Mouse (Mus musculus): Measurements from ENCODE around the gene Col26a1. TPM values are rescaled to one million over a fixed set of nuclear protein-coding genes. Genes with fewer than 3 reads are reported as not detected.

The Col26a1 gene
- not detected for polyA plus RNA-seq (2017; shearing (Covaris generic))

GRCm38 (mm10) chr5:136882788-136883439 is at the start of gene Col26a1:
Col26a1 (minus strand) TSS chr5:136883209.

GRCm38 (mm10) chr5:136907991-136908857 is 25.2 kb upstream of the Col26a1 start, which contains the start of gene Ift22:
Ift22 (plus strand) TSS chr5:136908150.

DNA sequence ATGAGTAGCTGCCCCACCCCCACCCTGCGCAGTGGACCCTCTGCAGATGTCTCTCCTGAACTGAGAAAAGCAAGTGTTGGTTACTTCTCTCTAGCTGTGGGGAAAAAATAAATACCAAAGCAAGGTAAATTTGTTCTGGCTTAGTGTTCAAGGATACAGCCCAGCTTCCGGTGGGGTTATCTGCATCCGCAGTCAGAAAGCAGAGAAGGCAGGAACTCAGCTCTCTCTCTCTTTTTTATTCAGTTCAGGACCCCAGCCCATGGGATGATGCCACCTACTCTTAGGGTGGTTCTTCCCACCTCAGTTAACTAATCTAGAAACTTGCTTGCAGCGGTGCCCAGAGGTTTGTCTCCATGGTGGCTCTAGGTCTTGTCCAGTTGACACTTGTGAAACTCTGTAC is 190.2 kb downstream of the Col26a1 start, which contains the start of gene Myl10:
TSS of gene Myl10 (plus strand) at position 363 of the 400 bp plus-strand sequence.

Other genes starting within 250 kb of the Col26a1 start
- 0.81 TPM for gene Myl10, start 190.1 kb downstream of the Col26a1 start, polyA plus RNA-seq (2017; shearing (Covaris generic))
- 10.3 TPM for gene Ift22, start 24.9 kb upstream of the Col26a1 start, polyA plus RNA-seq (2017; shearing (Covaris generic))
- gene Fis1, start 70.1 kb upstream of the Col26a1 start, polyA plus RNA-seq (2017; shearing (Covaris generic)): 320 TPM
- not detected for gene Cldn15, start 83.4 kb upstream of the Col26a1 start, polyA plus RNA-seq (2017; shearing (Covaris generic))
- gene Plod3, start 103.8 kb upstream of the Col26a1 start, polyA plus RNA-seq (2017; shearing (Covaris generic)): 13.6 TPM
- 68.7 TPM for gene Znhit1, start 104.8 kb upstream of the Col26a1 start, polyA plus RNA-seq (2017; shearing (Covaris generic))
- gene Vgf, start 143.2 kb upstream of the Col26a1 start, polyA plus RNA-seq (2017; shearing (Covaris generic)): not detected
- 100 TPM for gene Ap1s1, start 162.9 kb upstream of the Col26a1 start, polyA plus RNA-seq (2017; shearing (Covaris generic))
- not detected for gene Serpine1, start 189.1 kb upstream of the Col26a1 start, polyA plus RNA-seq (2017; shearing (Covaris generic))
- gene Trim56, start 233.0 kb upstream of the Col26a1 start, polyA plus RNA-seq (2017; shearing (Covaris generic)): 23.0 TPM

All from activated CD4-positive, CD25-positive, alpha-beta regulatory T cell, adult 9 weeks (primary cell).